Mouse (Mus musculus): Measurements from ENCODE around the gene Zscan26. TPM values are rescaled to one million over a fixed set of nuclear protein-coding genes. Genes with fewer than 3 reads are reported as not detected.
A peak's percentile ranks its signal among the peaks of the same experiment; 100 is the strongest.
"Not testable (repeated sequence)": the region's sequence is repeated elsewhere in the genome, so short reads cannot be mapped to it uniquely, and the experiment has no call there.

Gene Zscan26
- polyA plus RNA-seq, 1 experiment from 2014 or later, result 37.8 TPM

GRCm38 (mm10) chr13:21462516-21462915, 9.0 kb upstream of the Zscan26 start:
- not testable (repeated sequence) for H3K27me3 ChIP-seq; H3K36me3 ChIP-seq; ATAC-seq (ENCODE audit: low FRiP score, low read depth); H3K4me3 ChIP-seq; H3K27ac ChIP-seq; H3K4me1 ChIP-seq; H3K9me3 ChIP-seq; H3K9ac ChIP-seq; H3K4me2 ChIP-seq (replicated peaks)
- 51% methylated on average over 9 of the region's 9 CpGs for WGBS

- 11% methylated on average over 4 of the region's 4 CpGs for WGBS
- 0 out of 2 replicates have a peak, but pooled peaks have one; percentile 54 for ATAC-seq (ENCODE audit: low FRiP score, low read depth)
- Histone ChIP-seq H3K4me1 (peaks cover 12% of the 10 kb centered on the region), H3K9me3 (no peaks in the 10 kb centered on the region), H3K4me3 (no peak overlapping the region), H3K27ac (no peak overlapping the region), H3K4me2 (replicated peaks) (no peak overlapping the region), H3K27me3 (0 out of 2 replicates have a peak, but pooled peaks cover 4% of the 10 kb centered on the region), H3K36me3 (peaks cover 5% of the 10 kb centered on the region; the same call in 1 of the 2 replicates), H3K9ac (no peak overlapping the region)
These were observed 2.8 kb upstream of the Zscan26 start for GRCm38 (mm10) chr13:21456347-21456746.

GRCm38 (mm10) chr13:21454133-21454532, 603 bp upstream of the Zscan26 start:
- no peaks in the 10 kb centered on the region for H3K9me3 ChIP-seq
- H3K27me3 ChIP-seq, result 0 out of 2 replicates have a peak, but pooled peaks cover 4% of the 10 kb centered on the region
- no peak overlapping the region for H3K4me3 ChIP-seq
- H3K36me3 ChIP-seq, result peaks cover 14% of the 10 kb centered on the region
- ATAC-seq (ENCODE audit: low FRiP score, low read depth), result no peak
- H3K27ac ChIP-seq, result no peak overlapping the region
- peaks cover 12% of the 10 kb centered on the region for H3K4me1 ChIP-seq
- no peak overlapping the region; the same call in 1 of the 2 replicates for H3K4me2 ChIP-seq (replicated peaks)
- no peak overlapping the region for H3K9ac ChIP-seq
- 94% methylated on average over 3 of the region's 3 CpGs for WGBS

DNA sequence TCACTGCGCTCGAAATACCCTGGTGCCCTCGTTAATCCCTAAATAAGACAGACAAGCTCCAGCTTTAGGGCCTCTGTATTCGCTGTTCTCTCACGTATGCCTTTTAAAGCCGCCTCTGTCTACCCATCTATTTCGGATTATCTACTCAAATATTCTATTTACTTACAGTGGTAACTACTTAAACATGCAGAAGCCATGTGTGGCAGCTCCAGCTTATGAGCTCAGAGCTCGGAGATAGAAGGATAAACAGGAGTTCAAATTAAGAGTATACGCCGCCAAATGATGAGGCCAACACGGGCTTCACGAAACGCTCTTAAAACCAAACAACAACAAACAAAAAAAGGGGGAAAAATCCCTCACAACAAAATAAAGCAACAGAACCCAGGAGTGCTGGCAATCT, 488 bp downstream of the Zscan26 start:
- Histone ChIP-seq H3K4me2 (replicated peaks) (peak overlapping the region; percentile 75), H3K4me1 (peaks cover 12% of the 10 kb centered on the region), H3K9me3 (no peaks in the 10 kb centered on the region), H3K27ac (peak overlapping the region; percentile 67), H3K9ac (peak overlapping the region; percentile 81), H3K27me3 (0 out of 2 replicates have a peak, but pooled peaks cover 4% of the 10 kb centered on the region), H3K4me3 (peak overlapping the region; percentile 78), H3K36me3 (peaks cover 23% of the 10 kb centered on the region)
- no peak; the same call in 1 of the 2 replicates for ATAC-seq (ENCODE audit: low FRiP score, low read depth)
- WGBS, result 2% methylated on average over 13 of the region's 13 CpGs

DNA sequence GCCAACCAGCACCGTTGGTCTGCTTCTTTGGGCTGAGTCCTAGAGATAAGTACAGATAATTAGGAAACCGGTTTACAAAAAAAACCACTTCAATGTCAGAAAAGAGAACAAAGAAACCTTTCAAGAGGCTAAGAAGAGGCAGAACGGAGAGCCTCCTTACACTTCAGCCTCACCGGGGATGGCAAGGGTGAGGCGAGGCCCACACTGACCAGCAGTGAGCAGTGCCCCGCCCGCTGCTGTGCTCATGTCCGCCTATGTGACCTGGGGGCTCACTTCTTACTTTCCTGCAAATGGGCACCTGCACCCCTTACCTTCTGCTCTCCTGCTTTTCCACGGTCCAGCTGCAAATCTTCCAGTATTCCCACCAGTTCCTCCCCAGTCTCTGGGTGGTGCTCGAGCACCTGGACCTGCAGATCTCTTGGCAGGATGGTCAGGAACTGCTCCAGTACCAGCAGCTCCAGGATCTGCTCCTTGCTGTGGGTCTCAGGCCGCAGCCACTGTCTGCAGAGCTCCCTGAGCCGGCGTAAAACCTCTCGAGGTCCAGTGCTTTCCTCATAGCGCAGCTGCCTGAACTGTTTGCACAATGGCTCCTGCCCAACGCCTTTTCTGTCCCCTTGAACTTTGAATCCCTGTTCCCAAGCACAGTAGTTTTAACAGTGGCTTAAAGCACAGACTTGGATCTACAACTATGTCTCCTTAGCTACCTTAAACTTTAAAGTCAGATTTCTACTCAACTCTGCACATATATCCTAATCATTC, 5.5 kb downstream of the Zscan26 start:
- Histone ChIP-seq H3K36me3 (peaks cover 70% of the 10 kb centered on the region), H3K27ac (no peak overlapping the region), H3K9me3 (no peaks in the 10 kb centered on the region), H3K27me3 (no peaks in the 10 kb centered on the region), H3K4me1 (peaks cover 12% of the 10 kb centered on the region), H3K9ac (no peak overlapping the region), H3K4me3 (no peak overlapping the region), H3K4me2 (replicated peaks) (no peak overlapping the region)
- no peak for ATAC-seq (ENCODE audit: low FRiP score, low read depth)
- WGBS, result 88% methylated on average over 16 of the region's 16 CpGs

DNA sequence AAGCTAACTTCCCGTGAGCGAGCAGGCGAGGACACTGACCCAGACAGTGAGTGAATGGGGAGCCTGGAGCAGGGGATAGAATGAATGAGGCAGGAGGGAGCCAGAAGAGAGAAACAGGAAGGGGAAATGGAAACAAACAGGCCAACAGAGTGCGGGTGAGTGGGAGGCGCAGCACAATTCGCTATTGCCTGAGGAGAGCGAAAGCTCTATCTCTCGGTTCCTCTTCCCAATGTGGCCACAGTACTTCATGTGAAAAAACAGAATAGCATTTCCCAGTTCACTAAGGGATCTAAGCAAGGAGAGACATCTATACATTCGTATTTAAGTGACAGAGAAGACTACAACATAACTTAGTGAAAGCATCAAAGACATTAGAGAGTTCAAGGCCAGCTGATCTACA, 6.7 kb downstream of the Zscan26 start:
- Histone ChIP-seq H3K4me2 (replicated peaks) (no peak overlapping the region), H3K4me1 (0 out of 2 replicates have a peak, but pooled peaks cover 1% of the 10 kb centered on the region), H3K9me3 (no peaks in the 10 kb centered on the region), H3K4me3 (no peak overlapping the region), H3K36me3 (peaks cover 71% of the 10 kb centered on the region), H3K27ac (no peak overlapping the region), H3K27me3 (no peaks in the 10 kb centered on the region), H3K9ac (no peak overlapping the region)
- ATAC-seq (ENCODE audit: low FRiP score, low read depth), result no peak
- whole genome bisulfite sequencing, result 94% methylated on average over 9 of the region's 9 CpGs

- WGBS, result 16% methylated on average over 10 of the region's 10 CpGs
- Histone ChIP-seq H3K27me3 (no peaks in the 10 kb centered on the region), H3K9me3 (no peaks in the 10 kb centered on the region), H3K9ac (peak overlapping the region; percentile 82), H3K4me1 (peaks cover 5% of the 10 kb centered on the region), H3K27ac (peak overlapping the region; percentile 63; the same call in 1 of the 2 replicates), H3K4me3 (peak overlapping the region; percentile 51), H3K36me3 (peaks cover 30% of the 10 kb centered on the region), H3K4me2 (replicated peaks) (peak overlapping the region; percentile 84)
- ATAC-seq (ENCODE audit: low FRiP score, low read depth), result 0 out of 2 replicates have a peak, but pooled peaks have one; percentile 20
These were observed 12.3 kb downstream of the Zscan26 start for GRCm38 (mm10) chr13:21441207-21441572.

GRCm38 (mm10) chr13:21440503-21441206, 12.9 kb downstream of the Zscan26 start, which contains the start of gene Pgbd1:
Gene Pgbd1, minus strand, starts transcription at chr13:21441058.
- Histone ChIP-seq H3K9me3 (no peaks in the 10 kb centered on the region), H3K4me3 (peak within 1 kb of the TSS; percentile 51), H3K27ac (peak within 1 kb of the TSS; percentile 63), H3K9ac (peak within 1 kb of the TSS; percentile 82), H3K4me2 (replicated peaks) (peak within 1 kb of the TSS; percentile 84), H3K4me1 (peaks cover 5% of the 10 kb centered on the region), H3K36me3 (peaks cover 26% of the 10 kb centered on the region), H3K27me3 (no peaks in the 10 kb centered on the region)
- WGBS, result 1% methylated on average over 32 of the region's 32 CpGs
- ATAC-seq (ENCODE audit: low FRiP score, low read depth), result peak; percentile 89

DNA sequence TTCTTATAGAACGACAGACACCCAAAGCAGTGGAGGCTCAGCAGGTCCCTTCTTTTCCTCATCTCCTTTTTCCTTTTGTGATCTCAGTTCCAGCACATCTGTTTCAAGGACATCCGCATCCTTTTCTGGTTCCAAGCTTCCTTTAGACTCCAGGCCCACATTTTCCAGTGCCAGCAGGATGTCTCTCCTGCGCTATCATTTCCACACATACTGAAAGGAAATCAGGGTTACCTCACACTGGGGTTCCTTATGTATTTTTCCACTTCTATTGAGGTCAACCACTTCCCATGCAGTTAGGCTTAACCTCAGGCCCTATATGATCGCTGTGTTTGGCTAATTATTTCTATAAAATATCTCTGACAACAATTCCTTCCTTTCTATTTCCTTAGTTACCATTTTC, 18.1 kb downstream of the Zscan26 start:
- Histone ChIP-seq H3K9ac (no peak overlapping the region), H3K36me3 (no peaks in the 10 kb centered on the region), H3K4me2 (replicated peaks) (no peak overlapping the region), H3K4me3 (no peak overlapping the region), H3K4me1 (peaks cover 5% of the 10 kb centered on the region), H3K27me3 (no peaks in the 10 kb centered on the region), H3K9me3 (no peaks in the 10 kb centered on the region), H3K27ac (no peak overlapping the region)
- 86% methylated on average over 4 of the region's 4 CpGs for WGBS
- ATAC-seq (ENCODE audit: low FRiP score, low read depth), result no peak

- H3K4me3 ChIP-seq, result no peak overlapping the region
- no peak for ATAC-seq (ENCODE audit: low FRiP score, low read depth)
- H3K9ac ChIP-seq, result no peak overlapping the region
- no peak overlapping the region for H3K4me2 ChIP-seq (replicated peaks)
- no peaks in the 10 kb centered on the region for H3K4me1 ChIP-seq
- no peaks in the 10 kb centered on the region for H3K27me3 ChIP-seq
- H3K27ac ChIP-seq, result no peak overlapping the region
- 94% methylated on average over 1 of the region's 1 CpGs for WGBS
- H3K36me3 ChIP-seq, result no peaks in the 10 kb centered on the region
- no peaks in the 10 kb centered on the region for H3K9me3 ChIP-seq
These were observed 25.9 kb downstream of the Zscan26 start for GRCm38 (mm10) chr13:21427631-21428030.

DNA sequence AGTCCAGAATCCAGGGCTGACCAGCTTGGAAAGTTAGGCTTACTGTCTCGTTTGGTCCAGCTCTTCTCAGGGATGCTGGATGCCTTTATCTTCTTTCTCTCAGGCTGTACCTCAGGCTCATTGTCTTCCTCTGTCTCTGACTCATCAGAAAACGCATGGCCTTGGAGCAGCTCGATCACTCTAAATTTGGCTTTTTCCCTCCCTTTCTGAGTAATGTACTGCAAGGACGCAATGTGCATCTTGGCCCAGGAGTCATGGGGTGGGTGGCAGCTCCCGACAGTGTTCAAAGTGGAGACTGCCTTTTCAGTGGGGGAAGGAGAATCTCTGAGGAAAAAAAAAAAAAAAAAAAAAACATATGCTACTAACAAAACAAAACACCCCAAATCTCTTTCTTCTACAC, 30.2 kb downstream of the Zscan26 start:
- no peaks in the 10 kb centered on the region for H3K4me1 ChIP-seq
- H3K9ac ChIP-seq, result no peak overlapping the region
- no peaks in the 10 kb centered on the region for H3K9me3 ChIP-seq
- 73% methylated on average over 5 of the region's 5 CpGs for WGBS
- no peaks in the 10 kb centered on the region for H3K36me3 ChIP-seq
- H3K4me2 ChIP-seq (replicated peaks), result no peak overlapping the region
- H3K27ac ChIP-seq, result no peak overlapping the region
- no peak overlapping the region for H3K4me3 ChIP-seq
- no peak for ATAC-seq (ENCODE audit: low FRiP score, low read depth)
- H3K27me3 ChIP-seq, result no peaks in the 10 kb centered on the region

- H3K9me3 ChIP-seq, result no peaks in the 10 kb centered on the region
- no peak overlapping the region for H3K4me2 ChIP-seq (replicated peaks)
- no peak for ATAC-seq (ENCODE audit: low FRiP score, low read depth)
- 62% methylated on average over 6 of the region's 6 CpGs for WGBS
- no peaks in the 10 kb centered on the region for H3K4me1 ChIP-seq
- no peak overlapping the region for H3K27ac ChIP-seq
- no peak overlapping the region for H3K9ac ChIP-seq
- no peak overlapping the region for H3K4me3 ChIP-seq
- no peaks in the 10 kb centered on the region for H3K36me3 ChIP-seq
- H3K27me3 ChIP-seq, result no peaks in the 10 kb centered on the region
These were observed 34.7 kb downstream of the Zscan26 start for GRCm38 (mm10) chr13:21418865-21419264.
